Comparison of ENCODE assay signal across 18 mouse cellular contexts in genomic region chr2:18988885-18989284, GRCm38 (mm10). TPM values are rescaled to one million over a fixed set of nuclear protein-coding genes. Genes with fewer than 3 reads are reported as not detected.
DNase-seq lines count a peak whose midpoint lies in the region; ATAC-seq and TF ChIP-seq lines count a peak whose summit lies in the region.
"Had no signal": no experiment of that assay in that cellular context is flagged by ENCODE, and none has a peak within 500 bp of the region (broad histone marks: within the 10 kb centered on the region; RNA-seq: fewer than 3 reads in every experiment).

No protein-coding gene starts in this region.

- WGBS in liver, adult 2 months, result 87% methylated on average over 3 of the region's 3 CpGs
- 62% methylated on average over 3 of the region's 3 CpGs for WGBS in bone marrow, adult 2 months
- WGBS in midbrain, embryonic 14.5 days, result 87% methylated on average over 3 of the region's 3 CpGs

- no peak for TF ChIP-seq CTCF in liver, adult 2 months (IDR thresholded peaks at IDR 0.05; ENCODE audit: low read depth, low read length)
- TF ChIP-seq CTCF in bone marrow, adult 2 months (IDR thresholded peaks at IDR 0.05; ENCODE audit: control insufficient read depth, insufficient read depth, low read length), result peak; percentile 21; the same call in 1 of the 2 replicates

- no peak overlapping the region for H3K27ac ChIP-seq in liver, adult 2 months (replicated peaks; ENCODE audit: insufficient read depth, low read depth, low read length)
- no peak overlapping the region for H3K27ac ChIP-seq in bone marrow, adult 2 months (ENCODE audit: control insufficient read depth, insufficient read depth, low read depth, low read length, poor library complexity)
- no peak overlapping the region for H3K27ac ChIP-seq in midbrain, embryonic 14.5 days (replicated peaks; ENCODE audit: low read depth, low read length)
- H3K27ac ChIP-seq: embryonic facial prominence, embryonic 15.5 days; hindbrain, embryonic 14.5 days; midbrain, embryonic 10.5 days had no signal

- H3K4me3 ChIP-seq in liver, adult 2 months (ENCODE audit: insufficient read depth, low read depth, low read length), result no peak overlapping the region
- H3K4me3 ChIP-seq in bone marrow, adult 2 months (replicated peaks; ENCODE audit: control insufficient read depth, low read depth, low read length), result no peak overlapping the region
- no peak overlapping the region for H3K4me3 ChIP-seq in midbrain, embryonic 14.5 days (replicated peaks; ENCODE audit: low read depth, low read length)
- H3K4me3 ChIP-seq: embryonic facial prominence, embryonic 15.5 days; midbrain, embryonic 10.5 days had no signal

- peaks cover 4% of the 10 kb centered on the region; the same call in 1 of the 2 replicates for H3K9me3 ChIP-seq in midbrain, embryonic 14.5 days (ENCODE audit: control insufficient read depth, low read length)
- H3K9me3 ChIP-seq: embryonic facial prominence, embryonic 15.5 days had no signal

- H3K36me3 ChIP-seq in liver, adult 2 months (ENCODE audit: control insufficient read depth, insufficient read depth, low read length), result no peaks in the 10 kb centered on the region
- no peaks in the 10 kb centered on the region for H3K36me3 ChIP-seq in midbrain, embryonic 14.5 days (ENCODE audit: control insufficient read depth, insufficient read depth, low read length)
- H3K36me3 ChIP-seq: embryonic facial prominence, embryonic 15.5 days; midbrain, embryonic 10.5 days had no signal

- H3K27me3 ChIP-seq in liver, adult 2 months (ENCODE audit: control insufficient read depth, insufficient read depth, low read length), result no peaks in the 10 kb centered on the region
- no peaks in the 10 kb centered on the region for H3K27me3 ChIP-seq in midbrain, embryonic 14.5 days (ENCODE audit: control insufficient read depth, insufficient read depth, low read length)
- H3K27me3 ChIP-seq: embryonic facial prominence, embryonic 15.5 days had no signal

- peaks cover 3% of the 10 kb centered on the region; the same call in 1 of the 2 replicates for H3K79me2 ChIP-seq in liver, adult 2 months (ENCODE audit: control insufficient read depth, insufficient read depth, low read length)

- H3K9ac ChIP-seq in liver, adult 2 months (ENCODE audit: low read depth, low read length), result no peak overlapping the region
- no peak overlapping the region for H3K9ac ChIP-seq in midbrain, embryonic 14.5 days (replicated peaks; ENCODE audit: low read length)
- H3K9ac ChIP-seq: embryonic facial prominence, embryonic 15.5 days; hindbrain, embryonic 14.5 days had no signal

- DNase-seq in liver, adult 2 months (ENCODE audit: extremely low read depth, low read depth, low spot score), result peak; percentile 28
- DNase-seq in liver, result no peak
- DNase-seq in CD4-positive, CD25-positive, alpha-beta regulatory T cell, adult 2 months (ENCODE audit: low read depth, low spot score), result peak; percentile 80
- DNase-seq in embryo, embryonic 10 days (ENCODE audit: low spot score), result no peak
- no peak for DNase-seq in midbrain, embryonic 14.5 days
- no peak for DNase-seq in heart, postnatal 4 days
- DNase-seq: cerebellum, adult 11 months; kidney, adult 11 months; kidney, postnatal 14 days; layer of hippocampus, adult 9-11 months; lung, adult 2 months; thymus, postnatal 14 days had no signal

- no peak overlapping the region for H3K4me2 ChIP-seq in midbrain, embryonic 14.5 days (ENCODE audit: low read length)
- H3K4me2 ChIP-seq: embryonic facial prominence, embryonic 15.5 days; hindbrain, embryonic 14.5 days had no signal

- no peaks in the 10 kb centered on the region for H3K4me1 ChIP-seq in liver, adult 2 months (ENCODE audit: control insufficient read depth, insufficient read depth, low read length)
- H3K4me1 ChIP-seq in bone marrow, adult 2 months (ENCODE audit: control insufficient read depth, insufficient read depth, low read length), result peaks cover 4% of the 10 kb centered on the region
- H3K4me1 ChIP-seq in midbrain, embryonic 14.5 days (ENCODE audit: control insufficient read depth, insufficient read depth, low read length), result no peaks in the 10 kb centered on the region
- H3K4me1 ChIP-seq: midbrain, embryonic 10.5 days had no signal

- no peak for TF ChIP-seq POLR2A in liver, adult 2 months (IDR thresholded peaks at IDR 0.05; ENCODE audit: extremely low read depth, insufficient read depth, low read length)
- TF ChIP-seq POLR2A in bone marrow, adult 2 months (IDR thresholded peaks at IDR 0.05; ENCODE audit: borderline replicate concordance, control insufficient read depth, low read depth, low read length), result no peak

- 0 out of 2 replicates have a peak, but pooled peaks have one; percentile 23 for ATAC-seq in megakaryocyte-erythroid progenitor cell, adult 5-6 weeks (replicated peaks; ENCODE audit: low FRiP score, low TSS enrichment, poor library complexity, severe bottlenecking)
- no peak for ATAC-seq in midbrain, embryonic 14.5 days (ENCODE audit: low FRiP score, low TSS enrichment)

RNA-seq across cellular contexts. Expression of gene Pip4k2a, which starts 9.0 kb away (rescaled TPM):
- total RNA-seq in liver, adult 2 months (2014; rRNA removed), result 2.8 and 3.6 TPM in 2 replicates
- polyA plus RNA-seq in liver, adult 2 months (2012; rRNA removed), result 0.82 and 1.7 TPM in 2 replicates
- 37.2 and 46.7 TPM in 2 replicates for polyA plus RNA-seq in bone marrow, adult 2 months (2011; ENCODE audit: insufficient read depth, insufficient read length, low replicate concordance, missing spikeins)
- total RNA-seq in megakaryocyte-erythroid progenitor cell, adult 5-6 weeks (2014; fragmentation: Nextera tagmentation), result 53.7 and 56.7 TPM in 2 replicates
- 28.7 and 29.0 TPM in 2 replicates for total RNA-seq in megakaryocyte-erythroid progenitor cell, adult 5-6 weeks (2017)
- 10.3 and 11.8 TPM in 2 replicates for polyA plus RNA-seq in midbrain, embryonic 14.5 days (2014; fragmentation: Nextera tagmentation; extraction: Ambion mirVana)
- 1 to 10 TPM; 7.9 to 8.1 TPM for total RNA-seq in heart, postnatal 4 days (2021)

RNA-seq across cellular contexts. Expression of gene 4930426L09Rik, which starts 9.3 kb away (rescaled TPM):
- total RNA-seq in liver, adult 2 months (2014; rRNA removed), result not detected in 2 replicates
- polyA plus RNA-seq in liver, adult 2 months (2012; rRNA removed), result 0.10 and 0.11 TPM in 2 replicates
- polyA plus RNA-seq in bone marrow, adult 2 months (2011; ENCODE audit: insufficient read depth, insufficient read length, low replicate concordance, missing spikeins), result 2.4 TPM in 1 of 2 replicates, not detected in the other
- total RNA-seq in megakaryocyte-erythroid progenitor cell, adult 5-6 weeks (2014; fragmentation: Nextera tagmentation), result 1.7 and 2.0 TPM in 2 replicates
- total RNA-seq in megakaryocyte-erythroid progenitor cell, adult 5-6 weeks (2017), result not detected in 2 replicates
- 0.47 and 0.49 TPM in 2 replicates for polyA plus RNA-seq in midbrain, embryonic 14.5 days (2014; fragmentation: Nextera tagmentation; extraction: Ambion mirVana)
- under 1 TPM; 0.36 to 0.48 TPM for total RNA-seq in heart, postnatal 4 days (2021)
- total RNA-seq: heart, adult 18-20 months had no signal

Comparison
In these comparisons a context has a peak if more than half of its experiments do, and no peak if none do; other contexts are left out.
1. DNase-seq: peak in liver, adult 2 months (single experiment) and CD4-positive, CD25-positive, alpha-beta regulatory T cell, adult 2 months (single experiment); none in liver (single experiment), embryo, embryonic 10 days (single experiment), midbrain, embryonic 14.5 days (single experiment) and heart, postnatal 4 days (single experiment).